Mouse (Mus musculus) spleen, postnatal 10 days (tissue): ENCODE data around the gene Stard13.

Source experiments
- DNase-seq, 2 experiments: peaks; one replicate each; pipeline ENCODE4 v3.0.0; 2021 to 2022; ENCODE audit warnings: low spot score in 2 of 2

Stard13 gene

GRCm38 (mm10) chr5:151059772-151060171 lies 173.9 kb downstream of the Stard13 start:
- DNase-seq = no peak

DNA sequence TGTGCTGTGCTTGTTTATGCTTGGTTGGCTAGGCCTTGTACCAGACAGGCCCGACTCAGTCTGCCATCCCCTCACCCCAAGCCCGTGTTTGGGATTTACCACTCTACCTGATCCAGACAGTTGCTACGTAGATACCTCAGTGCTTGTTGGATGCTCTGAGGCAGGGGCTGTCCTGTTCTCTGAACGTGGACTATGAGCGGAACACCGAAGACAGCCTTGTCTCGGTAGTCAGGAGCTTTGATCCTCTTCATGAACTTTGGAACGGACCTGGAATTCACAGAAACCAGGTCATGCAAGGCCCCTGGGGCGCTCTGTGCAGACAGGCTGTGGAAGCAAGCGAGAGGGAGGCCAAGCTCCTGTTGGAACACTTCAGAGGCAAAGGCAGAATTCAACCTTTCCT lies 174.3 kb downstream of the Stard13 start:
- no peak for DNase-seq

DNA sequence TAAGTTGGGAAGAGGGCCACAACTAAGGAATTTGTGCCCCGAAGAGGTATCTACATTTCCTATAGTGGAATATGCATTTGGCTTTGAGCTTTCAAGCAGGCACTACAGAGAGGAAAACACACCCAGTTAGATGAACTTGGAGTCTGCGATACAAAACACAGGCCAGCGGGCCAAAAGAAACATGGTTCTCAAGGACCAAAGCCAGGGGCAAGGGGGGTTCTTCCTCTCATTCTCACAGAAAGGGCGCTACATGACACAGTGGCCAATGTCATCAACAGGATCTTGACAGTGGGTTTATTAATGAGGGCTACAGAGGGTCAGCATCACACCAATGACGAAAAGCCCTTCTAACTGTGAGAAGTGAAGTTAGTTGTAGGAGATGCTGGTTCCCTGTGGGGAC lies 175.9 kb downstream of the Stard13 start:
- no peak for DNase-seq

GRCm38 (mm10) chr5:151056920-151057294 lies 176.7 kb downstream of the Stard13 start:
- no peak for DNase-seq

- DNase-seq = no peak
Measured at GRCm38 (mm10) chr5:151056255-151056919, 177.2 kb downstream of the Stard13 start.

DNA sequence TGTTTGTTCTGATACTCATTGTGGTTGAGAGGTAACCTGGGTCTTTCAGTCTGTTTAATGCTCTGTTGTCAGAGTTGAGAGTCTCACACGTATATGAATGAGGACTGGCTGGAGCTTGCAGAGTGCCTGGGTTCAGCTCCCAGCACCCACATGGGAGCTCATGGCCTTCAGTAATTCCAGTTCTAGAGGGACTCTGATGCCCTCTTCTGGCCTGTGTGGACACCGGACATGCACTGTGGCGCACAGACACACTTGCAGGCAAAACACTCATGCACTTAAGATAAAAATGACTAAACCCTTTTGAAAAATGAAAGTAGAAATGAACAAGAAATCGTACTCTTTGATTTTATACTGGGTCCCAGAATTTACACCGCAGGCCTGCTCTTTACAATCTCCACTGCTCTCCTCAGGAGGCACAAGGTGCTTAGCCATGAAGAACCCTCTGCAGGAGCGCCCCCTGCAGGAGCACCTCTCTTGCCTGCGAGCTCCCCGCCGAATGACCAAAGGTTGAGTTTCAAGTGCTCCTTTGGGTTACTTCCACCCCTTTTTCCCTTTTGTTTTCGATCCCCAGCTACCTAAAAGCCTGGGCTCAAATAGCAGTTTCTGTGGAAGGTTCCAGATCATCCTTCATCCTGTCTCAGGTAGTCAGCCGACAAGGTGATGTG lies 178.1 kb downstream of the Stard13 start:
- DNase-seq = no peak

GRCm38 (mm10) chr5:151054743-151055114 lies 178.9 kb downstream of the Stard13 start:
- no peak for DNase-seq

GRCm38 (mm10) chr5:151054100-151054742 lies 179.4 kb downstream of the Stard13 start:
- DNase-seq = no peak

GRCm38 (mm10) chr5:151053190-151053589 lies 180.4 kb downstream of the Stard13 start:
- no peak for DNase-seq

DNA sequence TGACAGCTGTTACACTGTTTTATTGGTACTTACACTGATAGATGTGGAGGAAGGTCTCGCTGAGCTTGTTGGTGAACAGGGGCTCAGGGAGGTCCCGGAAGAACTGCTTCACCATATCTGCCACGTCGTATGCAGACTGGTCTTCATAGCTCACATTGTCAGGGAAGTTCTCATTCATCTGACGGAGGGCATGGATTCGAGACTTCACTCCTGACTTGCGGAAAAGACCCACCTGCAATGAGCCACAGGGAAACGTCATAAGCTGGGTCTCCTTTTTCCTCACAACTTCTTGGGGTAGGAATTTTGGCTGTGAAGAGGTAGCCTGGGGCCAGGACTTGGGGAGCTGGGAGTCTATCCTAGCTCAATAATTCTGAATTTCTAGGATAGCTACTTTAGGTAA lies 181.3 kb downstream of the Stard13 start:
- DNase-seq = no peak

DNA sequence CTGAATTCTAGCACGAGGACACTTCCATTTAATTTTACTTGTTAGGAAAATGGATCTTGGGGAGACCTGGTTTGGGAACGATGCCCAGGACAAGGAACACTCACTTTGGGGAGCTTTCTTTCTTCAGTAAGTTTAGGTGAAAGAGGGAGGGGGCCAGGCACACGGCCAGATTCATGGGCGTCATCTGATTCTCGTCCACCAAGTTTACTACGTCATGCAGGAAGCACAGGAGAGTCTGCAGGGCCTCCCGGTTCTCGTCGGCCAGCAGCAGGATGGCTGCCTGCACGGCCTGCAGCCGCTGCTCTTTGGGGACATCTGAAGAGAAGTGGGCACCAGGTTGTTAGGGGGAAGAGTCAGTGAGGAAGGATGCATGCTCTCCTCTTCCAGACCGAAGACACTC lies 186.1 kb downstream of the Stard13 start:
- DNase-seq = no peak

DNA sequence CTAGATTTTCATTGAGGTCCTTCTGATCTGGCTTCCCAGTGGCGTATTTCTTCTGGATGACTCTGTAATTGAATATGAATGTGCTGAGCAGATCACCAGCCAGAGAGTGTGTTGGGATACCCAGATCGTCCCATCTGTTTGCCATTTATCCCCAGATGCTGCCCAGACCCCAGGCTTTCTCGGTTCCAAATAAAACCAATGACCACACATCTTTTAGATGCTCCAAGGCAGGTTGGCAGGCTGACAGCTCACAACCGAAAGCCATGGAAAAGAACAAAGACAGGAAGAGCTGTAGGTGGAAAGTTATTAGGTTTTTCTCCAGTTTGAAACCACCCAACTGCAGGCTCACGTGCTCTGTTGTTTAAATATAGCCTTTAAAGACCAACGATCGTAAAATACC lies 186.7 kb downstream of the Stard13 start:
- DNase-seq = no peak

DNA sequence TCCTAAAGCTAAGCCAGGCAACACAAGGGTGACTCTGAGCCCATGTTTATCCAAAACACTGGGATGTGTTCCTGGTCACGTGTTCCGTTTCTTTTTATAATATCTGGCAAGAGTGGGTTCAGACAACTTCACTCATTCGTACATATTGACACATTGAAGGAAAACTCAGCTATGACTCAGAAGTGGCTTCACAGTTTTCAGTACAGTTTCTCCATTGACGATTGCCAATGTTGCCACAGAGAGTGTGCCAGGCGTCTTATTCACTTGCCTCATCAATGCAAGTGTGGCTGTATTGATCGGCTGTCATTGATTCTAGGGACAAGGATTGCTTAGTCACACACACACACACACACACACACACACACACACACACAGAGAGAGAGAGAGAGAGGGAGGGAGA lies 187.5 kb downstream of the Stard13 start:
- DNase-seq = no peak

- no peak for DNase-seq
Measured at GRCm38 (mm10) chr5:151042911-151043310, 190.7 kb downstream of the Stard13 start.

GRCm38 (mm10) chr5:151037871-151038270 lies 195.8 kb downstream of the Stard13 start:
- no peak for DNase-seq

DNA sequence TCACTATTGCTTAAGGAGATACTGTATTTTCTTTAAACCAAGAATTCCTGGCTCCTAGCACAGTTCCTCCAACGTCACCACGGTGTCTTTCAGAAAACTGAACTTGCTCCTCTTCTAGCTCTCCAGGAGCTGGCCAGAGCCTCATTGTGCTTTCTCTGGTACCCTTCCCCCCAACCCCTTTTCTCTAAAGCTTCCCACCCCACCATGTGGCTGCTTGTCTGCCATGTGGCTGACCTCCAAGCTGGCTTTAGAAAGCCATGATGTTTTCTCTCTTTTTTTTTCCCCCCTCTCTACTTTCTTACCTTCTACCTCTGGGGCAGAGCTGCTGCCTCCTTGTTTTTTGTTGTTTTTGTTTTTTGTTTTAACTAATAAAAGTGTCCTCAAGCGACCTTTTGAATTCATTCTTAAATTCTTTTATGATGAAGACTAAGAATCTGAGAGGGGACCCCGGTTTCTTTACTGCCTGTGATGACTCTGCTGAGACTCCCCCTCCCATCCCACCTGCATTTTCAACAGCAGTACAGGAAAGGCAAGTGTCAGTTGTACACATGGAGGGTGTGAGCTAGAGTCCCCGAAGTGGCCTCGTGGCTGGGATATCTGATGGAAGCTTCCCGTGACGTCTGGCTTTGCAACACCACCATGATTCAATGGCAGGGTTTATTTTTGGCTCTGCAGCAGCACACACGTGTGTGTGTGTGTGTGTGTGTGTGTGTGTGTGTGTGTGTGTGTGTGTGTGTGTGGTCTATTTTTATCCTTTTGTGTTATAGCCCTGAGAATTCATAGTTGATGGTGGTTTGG lies 198.7 kb downstream of the Stard13 start:
- no peak for DNase-seq

DNA sequence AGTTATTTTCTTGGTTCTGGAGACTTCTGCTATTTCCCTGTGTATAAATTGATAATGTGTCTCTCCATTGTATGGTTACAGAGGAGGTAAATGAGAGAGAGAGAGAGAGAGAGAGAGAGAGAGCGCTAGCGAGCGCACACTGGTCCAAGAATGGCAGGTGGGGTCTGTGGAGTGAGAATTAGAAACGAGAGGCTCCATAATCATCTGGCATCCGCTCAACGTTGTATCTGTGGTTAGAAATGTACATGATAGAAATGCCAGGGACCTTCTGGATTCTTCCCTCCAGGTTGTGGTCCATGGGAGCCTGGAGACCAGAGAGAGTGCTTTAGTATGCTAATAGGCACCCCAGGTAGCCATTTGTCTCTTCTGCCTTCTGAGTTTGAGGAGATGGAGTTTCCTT lies 204.7 kb downstream of the Stard13 start:
- no peak for DNase-seq

DNA sequence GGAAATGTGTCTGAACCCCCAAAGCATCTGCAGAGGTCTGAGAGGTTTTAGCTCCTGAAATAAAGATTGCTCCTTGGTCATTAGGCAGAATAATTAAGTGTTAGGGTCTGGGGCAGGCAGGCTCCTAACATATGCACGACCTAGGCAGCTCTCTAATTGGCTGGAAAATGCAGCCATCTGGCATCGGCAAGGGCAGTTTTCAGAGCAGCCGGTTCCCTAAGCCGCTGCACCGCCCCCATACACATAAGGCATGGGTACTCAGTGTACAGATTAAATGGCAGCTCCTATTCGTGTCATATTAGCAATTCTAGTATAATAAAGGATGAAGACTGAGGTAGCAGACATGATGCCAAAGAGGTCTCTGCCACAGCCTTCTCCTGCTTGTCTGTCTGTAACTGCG lies 206.5 kb downstream of the Stard13 start:
- no peak for DNase-seq

DNA sequence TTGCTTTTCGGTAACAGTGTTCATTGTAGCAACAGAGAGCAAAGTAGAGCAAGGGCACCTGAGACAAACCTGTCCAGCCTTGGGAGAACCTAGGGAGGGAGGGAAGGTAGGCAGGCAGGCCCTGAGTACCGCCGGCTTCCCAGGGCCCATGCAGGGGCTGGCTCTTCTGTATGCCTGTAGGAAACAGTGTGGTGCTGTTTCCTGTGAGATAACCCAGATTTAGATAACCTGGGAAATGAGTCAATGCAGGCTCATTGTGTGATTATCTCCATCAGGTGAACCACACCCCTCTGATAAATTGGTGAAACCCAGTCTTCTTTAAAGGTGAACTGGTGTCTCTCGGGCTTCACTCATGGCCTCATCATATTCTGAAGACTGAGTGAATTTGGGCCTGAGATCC lies 207.6 kb downstream of the Stard13 start:
- no peak for DNase-seq

DNA sequence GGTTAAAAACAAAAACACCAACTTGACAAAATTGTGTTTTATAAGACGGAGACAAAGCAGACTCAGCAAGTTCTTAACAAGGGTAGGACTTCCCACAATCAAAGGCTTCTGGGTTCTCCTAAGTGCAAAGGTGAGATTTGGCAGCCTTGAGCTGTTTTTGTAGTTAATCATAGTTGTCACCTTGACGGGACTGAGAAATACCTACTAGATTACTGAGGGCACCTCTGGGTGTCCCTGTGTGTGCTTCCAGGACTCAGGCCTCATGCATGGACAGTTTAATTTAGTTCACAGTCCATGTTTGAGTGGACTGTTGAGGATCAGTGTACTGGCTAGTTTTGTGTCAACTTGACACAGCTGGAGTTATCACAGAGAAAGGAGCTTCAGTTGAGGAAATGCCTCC lies 209.2 kb downstream of the Stard13 start:
- no peak for DNase-seq

- no peak for DNase-seq
Measured at GRCm38 (mm10) chr5:151023461-151023860, 210.2 kb downstream of the Stard13 start.

DNA sequence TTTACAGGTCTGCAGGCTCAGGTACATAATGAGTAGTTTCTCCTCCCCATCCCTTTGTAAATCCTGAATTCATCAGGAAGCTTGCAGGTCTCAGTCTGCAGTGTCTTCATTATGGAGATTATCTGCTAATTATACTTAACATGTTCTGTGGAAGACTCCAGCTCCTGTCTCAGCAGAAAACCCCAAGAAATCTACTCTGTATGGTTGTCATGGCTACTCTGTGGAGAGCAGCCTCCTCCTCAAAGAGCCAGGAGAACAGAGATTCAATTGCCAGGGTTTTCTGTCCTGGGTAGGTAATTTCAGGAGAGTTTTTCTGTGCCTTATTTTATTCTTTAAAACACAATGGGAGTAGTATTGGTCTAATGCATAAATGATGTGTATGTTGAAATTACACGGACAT lies 210.7 kb downstream of the Stard13 start:
- DNase-seq = no peak

DNA sequence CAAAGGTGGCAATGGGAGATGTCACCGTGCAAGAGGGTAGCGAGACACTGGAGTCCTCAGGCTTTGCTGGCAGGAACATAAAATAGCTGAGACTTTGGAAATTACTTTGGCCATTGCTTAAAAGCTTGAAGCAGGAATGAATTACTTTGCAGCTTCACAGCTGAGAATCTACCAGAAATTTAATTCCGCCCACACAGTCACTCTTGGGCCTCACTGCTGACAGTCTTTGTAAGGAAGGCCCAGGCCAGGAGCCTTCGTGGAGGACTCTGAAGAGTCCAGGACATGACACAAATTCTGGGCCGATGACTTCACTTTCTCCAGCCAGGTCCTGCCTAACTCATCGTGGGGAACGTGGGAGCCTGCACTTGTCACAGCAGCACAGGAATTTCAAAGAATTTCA lies 211.6 kb downstream of the Stard13 start:
- no peak for DNase-seq
